14 mouse cellular contexts compared by ENCODE assay signal in genomic region chr2:33783419-33783818, GRCm38 (mm10).
A peak's percentile ranks its signal among the peaks of the same experiment; 100 is the strongest.
DNase-seq lines count a peak whose midpoint lies in the region; ATAC-seq and TF ChIP-seq lines count a peak whose summit lies in the region.
"Had no signal": no experiment of that assay in that cellular context is flagged by ENCODE, and none has a peak within 500 bp of the region (broad histone marks: within the 10 kb centered on the region; RNA-seq: fewer than 3 reads in every experiment).

No protein-coding gene starts in this region.

- peaks cover 18% of the 10 kb centered on the region for H3K36me3 ChIP-seq in forebrain, embryonic 12.5 days (replicated peaks)
- H3K36me3 ChIP-seq in forebrain, postnatal 0 days (ENCODE audit: insufficient read depth) = no peaks in the 10 kb centered on the region
- peaks cover 7% of the 10 kb centered on the region; the same call in 1 of the 2 replicates for H3K36me3 ChIP-seq in limb, embryonic 11.5 days (ENCODE audit: control insufficient read depth, insufficient read depth, low read length)

- H3K4me1 ChIP-seq in forebrain, embryonic 12.5 days = peaks cover 57% of the 10 kb centered on the region
- peaks cover 22% of the 10 kb centered on the region for H3K4me1 ChIP-seq in forebrain, postnatal 0 days (ENCODE audit: insufficient read depth)
- H3K4me1 ChIP-seq in limb, embryonic 11.5 days (ENCODE audit: control insufficient read depth, insufficient read depth, low read length) = peaks cover 27% of the 10 kb centered on the region
- H3K4me1 ChIP-seq: liver, embryonic 13.5 days had no signal

- no peak overlapping the region for H3K9ac ChIP-seq in forebrain, embryonic 12.5 days
- no peak overlapping the region for H3K9ac ChIP-seq in forebrain, postnatal 0 days
- no peak overlapping the region for H3K9ac ChIP-seq in limb, embryonic 11.5 days (ENCODE audit: low read length)
- H3K9ac ChIP-seq: liver, embryonic 13.5 days; stomach, embryonic 15.5 days had no signal

- no peak overlapping the region for H3K4me2 ChIP-seq in forebrain, embryonic 12.5 days
- no peak overlapping the region for H3K4me2 ChIP-seq in forebrain, postnatal 0 days (ENCODE audit: low read depth)
- H3K4me2 ChIP-seq in limb, embryonic 11.5 days (ENCODE audit: low read depth, severe bottlenecking) = no peak overlapping the region
- H3K4me2 ChIP-seq: liver, embryonic 13.5 days; stomach, embryonic 15.5 days had no signal

- H3K27ac ChIP-seq in forebrain, embryonic 12.5 days = peak overlapping the region; percentile 37; the same call in 1 of the 2 replicates
- no peak overlapping the region for H3K27ac ChIP-seq in forebrain, postnatal 0 days (ENCODE audit: low read depth, low read length)
- H3K27ac ChIP-seq in left cerebral cortex, adult 2 months = 0 out of 2 replicates have a peak overlapping the region, but pooled peaks have one; percentile 28
- H3K27ac ChIP-seq in limb, embryonic 11.5 days (replicated peaks; ENCODE audit: low read depth, low read length) = peak overlapping the region; percentile 42; the same call in 1 of the 2 replicates
- H3K27ac ChIP-seq: liver, embryonic 13.5 days; stomach, embryonic 15.5 days had no signal

- 82% methylated on average over 7 of the region's 7 CpGs for WGBS in forebrain, embryonic 12.5 days
- 64% methylated on average over 7 of the region's 7 CpGs for WGBS in forebrain, postnatal 0 days
- 89% methylated on average over 7 of the region's 7 CpGs for WGBS in limb, embryonic 11.5 days

- DNase-seq in forebrain, postnatal 0 days = no peak
- DNase-seq in left cerebral cortex, adult 2 months (ENCODE audit: extremely low spot score in 1 of 2, low spot score in 2 of 2) = peak in 1 of 2 experiments; percentile 39
- no peak for DNase-seq in left cerebral cortex, postnatal 14 days (ENCODE audit: low spot score in 2 of 2)
- peak; percentile 58 to 65 for DNase-seq in cerebellum, postnatal 36 days
- no peak for DNase-seq in limb, embryonic 11.5 days (ENCODE audit: low spot score)
- no peak for DNase-seq in urinary bladder, postnatal 10 days (ENCODE audit: low spot score)
- DNase-seq in layer of hippocampus, postnatal 25 days (ENCODE audit: extremely low spot score in 1 of 2, low spot score in 1 of 2) = no peak
- DNase-seq: adrenal gland, postnatal 25 days; gastrocnemius, postnatal 14 days; liver, embryonic 13.5 days had no signal

- no peak overlapping the region for H3K4me3 ChIP-seq in forebrain, embryonic 12.5 days (replicated peaks)
- H3K4me3 ChIP-seq in forebrain, postnatal 0 days (ENCODE audit: low read depth, low read length) = no peak overlapping the region
- no peak overlapping the region for H3K4me3 ChIP-seq in left cerebral cortex, adult 2 months
- no peak overlapping the region for H3K4me3 ChIP-seq in limb, embryonic 11.5 days (ENCODE audit: low read depth, low read length)
- H3K4me3 ChIP-seq: liver, embryonic 13.5 days; stomach, embryonic 15.5 days had no signal

- intact Hi-C loops in left cerebral cortex, adult 2 months (cut with DNase I) = loop anchor here (2.0 kb wide), 1 partner anchor 37 kb away; no protein-coding TSS in a partner anchor
- intact Hi-C loops in left cerebral cortex, postnatal 14 days (cut with DNase I) = no loop called here

- H3K9me3 ChIP-seq in forebrain, embryonic 12.5 days = peaks cover 8% of the 10 kb centered on the region
- no peaks in the 10 kb centered on the region for H3K9me3 ChIP-seq in forebrain, postnatal 0 days (ENCODE audit: low read length)
- peaks cover 16% of the 10 kb centered on the region for H3K9me3 ChIP-seq in limb, embryonic 11.5 days (ENCODE audit: control insufficient read depth, low read length)

- TF ChIP-seq CTCF in forebrain, postnatal 0 days (IDR thresholded peaks at IDR 0.05; ENCODE audit: low read depth) = no peak
- TF ChIP-seq CTCF in left cerebral cortex, adult 2 months (IDR thresholded peaks at IDR 0.05) = peak; percentile 29

- ATAC-seq in forebrain, embryonic 12.5 days (ENCODE audit: low FRiP score) = no peak
- ATAC-seq in forebrain, postnatal 0 days = no peak; the same call in 1 of the 2 replicates
- no peak for ATAC-seq in limb, embryonic 11.5 days (ENCODE audit: insufficient number of reproducible peaks, low FRiP score, low TSS enrichment, low read depth)
- ATAC-seq: inflammation-experienced regulatory T-cells, adult 6 months; midbrain, embryonic 16.5 days had no signal

- H3K27me3 ChIP-seq in forebrain, embryonic 12.5 days = peaks cover 18% of the 10 kb centered on the region
- H3K27me3 ChIP-seq in forebrain, postnatal 0 days (ENCODE audit: insufficient read depth, low read length) = no peaks in the 10 kb centered on the region
- no peaks in the 10 kb centered on the region for H3K27me3 ChIP-seq in limb, embryonic 11.5 days (ENCODE audit: control insufficient read depth, insufficient read depth, low read length)
- H3K27me3 ChIP-seq: liver, embryonic 13.5 days; stomach, embryonic 15.5 days had no signal

Comparison
In these comparisons a context has a peak if more than half of its experiments do, and no peak if none do; other contexts are left out.
1. DNase-seq: peak in cerebellum, postnatal 36 days (2 of 2); none in forebrain, postnatal 0 days (single experiment), left cerebral cortex, postnatal 14 days (0 of 2), limb, embryonic 11.5 days (single experiment), urinary bladder, postnatal 10 days (single experiment) and layer of hippocampus, postnatal 25 days (0 of 2).